Mouse (Mus musculus) CH12.LX (cell line): Measurements from ENCODE around the gene Kiss1r.
A peak's percentile ranks its signal among the peaks of the same experiment; 100 is the strongest.

ENCODE experiments used
- CHD1 ChIP-seq: IDR thresholded peaks from 2 replicates; pipeline ENCODE4 v1.6.1; 2012; ENCODE audit warnings: low read depth, low read length, improper control_type of control experiment, inconsistent platforms
- CHD2 ChIP-seq: IDR thresholded peaks from 2 replicates; pipeline ENCODE4 v1.6.1; 2011; ENCODE audit warnings: low read length, improper control_type of control experiment
- CTCF ChIP-seq, 2 experiments: IDR thresholded peaks in 1 of 2; conservative IDR thresholded peaks in 1 of 2; 2 replicates each; pipeline ENCODE4 v1.5.1; 2011 to 2012; ENCODE audit warnings: low read depth in 2 of 2, low read length in 2 of 2, improper control_type of control experiment in 1 of 2, inconsistent platforms in 1 of 2, mild to moderate bottlenecking in 1 of 2, moderate library complexity in 1 of 2
- EP300 ChIP-seq: IDR thresholded peaks from 2 replicates; pipeline ENCODE4 v1.6.1; 2011; ENCODE audit warnings: low read length, improper control_type of control experiment
- JUND ChIP-seq: conservative IDR thresholded peaks from 2 replicates; pipeline ENCODE4 v1.6.1; 2011; ENCODE audit warnings: low read depth, low read length, improper control_type of control experiment
- MAFK ChIP-seq: IDR thresholded peaks from 2 replicates; pipeline ENCODE4 v1.6.1; 2011; ENCODE audit warnings: low read length, improper control_type of control experiment; ENCODE audit not compliant: insufficient replicate concordance
- MAX ChIP-seq: IDR thresholded peaks from 2 replicates; pipeline ENCODE4 v1.6.1; 2011; ENCODE audit warnings: low read length, improper control_type of control experiment
- MEF2A ChIP-seq: IDR thresholded peaks from 2 replicates; pipeline ENCODE4 v1.6.1; 2014; ENCODE audit warnings: low read depth, mild to moderate bottlenecking, inconsistent platforms, low read length, improper control_type of control experiment, borderline replicate concordance
- NELFE ChIP-seq: IDR thresholded peaks from 2 replicates; pipeline ENCODE4 v1.6.1; 2011; ENCODE audit warnings: low read depth, low read length, improper control_type of control experiment
- POLR2A ChIP-seq: IDR thresholded peaks from 2 replicates; pipeline ENCODE4 v1.6.1; 2011; ENCODE audit warnings: low read depth, mild to moderate bottlenecking, improper control_type of control experiment, low read length
- POLR2AphosphoS2 ChIP-seq: IDR thresholded peaks from 2 replicates; pipeline ENCODE4 v1.6.1; 2011; ENCODE audit warnings: low read depth, low read length, improper control_type of control experiment
- TCF12 ChIP-seq: IDR thresholded peaks from 2 replicates; pipeline ENCODE4 v1.6.1; 2014; ENCODE audit warnings: low read depth, mild to moderate bottlenecking, inconsistent platforms, low read length, improper control_type of control experiment
- USF1 ChIP-seq: IDR thresholded peaks from 2 replicates; pipeline ENCODE4 v1.6.1; 2014; ENCODE audit warnings: low read depth, mild to moderate bottlenecking, inconsistent platforms, low read length, improper control_type of control experiment
- ZC3H11A ChIP-seq: IDR thresholded peaks from 2 replicates; pipeline ENCODE4 v1.6.1; 2012; ENCODE audit warnings: low read depth, mild to moderate bottlenecking, inconsistent platforms, low read length, improper control_type of control experiment

GRCm38 (mm10) chr10:79946752-79947322 lies 30.1 kb downstream of the Kiss1r start:
- TF ChIP-seq CHD2 (no peak), NELFE (no peak), CTCF (conservative IDR thresholded peaks at IDR 0.05 in 1 of 2, IDR thresholded peaks at IDR 0.05 in 1 of 2; ENCODE audit: low read depth in 2 of 2, low read length in 2 of 2) (no peak), ZC3H11A (no peak), CHD1 (no peak), POLR2A (0 out of 2 replicates have a peak, but pooled peaks have one; percentile 24), MAFK (no peak), USF1 (no peak), TCF12 (no peak), MAX (no peak), JUND (no peak), POLR2AphosphoS2 (no peak; the same call in 1 of the 2 replicates), MEF2A (no peak), EP300 (no peak)
